Mouse (Mus musculus) ES-E14 (cell line): Measurements from ENCODE around the gene Pyroxd1.

Experiments
- HCFC1 ChIP-seq: IDR thresholded peaks from 2 replicates; pipeline ENCODE4 v1.6.1; 2012; ENCODE audit warnings: low read length, inconsistent platforms, borderline replicate concordance; ENCODE audit not compliant: insufficient read depth
- ZNF384 ChIP-seq: IDR thresholded peaks from 2 replicates; pipeline ENCODE4 v1.6.1; 2012; ENCODE audit warnings: low read depth, low read length, inconsistent platforms

- TF ChIP-seq HCFC1 (no peak), ZNF384 (0 out of 2 replicates have a peak, but pooled peaks have one; percentile 27)
Measured at GRCm38 (mm10) chr6:142387755-142388271, 42.4 kb downstream of the Pyroxd1 start.
